Mouse (Mus musculus): Measurements from ENCODE around the gene Tpbpa.
"Not testable (repeated sequence)": the region's sequence is repeated elsewhere in the genome, so short reads cannot be mapped to it uniquely, and the experiment has no call there.

GRCm38 (mm10) chr13:60963985-60964384 is 22.2 kb upstream of the Tpbpa start:
- not testable (repeated sequence) for TF ChIP-seq GATA1 (IDR thresholded peaks at IDR 0.05; ENCODE audit: borderline replicate concordance, low read length); FLI1 (IDR thresholded peaks at IDR 0.05; ENCODE audit: low read length)
